In genomic region chr13:59909400-59909799, GRCm38 (mm10) we compare ENCODE assay signal across 19 mouse cellular contexts.
"Had no signal": no experiment of that assay in that cellular context is flagged by ENCODE, and none has a peak within 500 bp of the region (broad histone marks: within the 10 kb centered on the region; RNA-seq: fewer than 3 reads in every experiment).

No protein-coding gene starts in this region.

- H3K4me2 ChIP-seq: limb, embryonic 13.5 days; liver, embryonic 12.5 days; liver, embryonic 15.5 days; lung, embryonic 15.5 days; neural tube, embryonic 12.5 days; neural tube, embryonic 15.5 days had no signal

- ATAC-seq: liver, embryonic 12.5 days had no signal

- H3K4me1 ChIP-seq: liver, embryonic 12.5 days; liver, embryonic 15.5 days; lung, embryonic 15.5 days; megakaryocyte, embryonic 14.5 days had no signal

- H3K27me3 ChIP-seq: limb, embryonic 13.5 days; liver, embryonic 12.5 days; liver, embryonic 15.5 days; lung, embryonic 15.5 days; megakaryocyte, embryonic 14.5 days; neural tube, embryonic 12.5 days; neural tube, embryonic 15.5 days had no signal

- H3K9me3 ChIP-seq: limb, embryonic 10.5 days; liver, embryonic 15.5 days; lung, embryonic 15.5 days; neural tube, embryonic 12.5 days; neural tube, embryonic 15.5 days had no signal

- H3K27ac ChIP-seq: layer of hippocampus, adult 2 months; limb, embryonic 10.5 days; limb, embryonic 13.5 days; liver, embryonic 12.5 days; liver, embryonic 15.5 days; lung, embryonic 15.5 days; neural tube, embryonic 12.5 days; neural tube, embryonic 15.5 days had no signal

- H3K9ac ChIP-seq: limb, embryonic 13.5 days; liver, embryonic 12.5 days; liver, embryonic 15.5 days; lung, embryonic 15.5 days; neural tube, embryonic 12.5 days; neural tube, embryonic 15.5 days had no signal

- DNase-seq: kidney, adult 18-20 months; kidney, postnatal 14 days; layer of hippocampus, adult 9-11 months; liver; lung, adult 18-20 months; lung, postnatal 36 days; midbrain, embryonic 14.5 days; thymus, adult 18-20 months; thymus, postnatal 36 days had no signal

- H3K36me3 ChIP-seq: limb, embryonic 10.5 days; limb, embryonic 13.5 days; liver, embryonic 12.5 days; liver, embryonic 15.5 days; lung, embryonic 15.5 days; midbrain, embryonic 10.5 days; neural tube, embryonic 12.5 days; neural tube, embryonic 15.5 days had no signal

- H3K4me3 ChIP-seq: layer of hippocampus, adult 2 months; limb, embryonic 10.5 days; limb, embryonic 13.5 days; liver, embryonic 12.5 days; liver, embryonic 15.5 days; lung, embryonic 15.5 days; megakaryocyte, embryonic 14.5 days; midbrain, embryonic 10.5 days; neural tube, embryonic 12.5 days; neural tube, embryonic 15.5 days had no signal
